Mouse (Mus musculus): ENCODE results near the gene Parvb.

- no peak for TF ChIP-seq POLR2A (IDR thresholded peaks at IDR 0.05; ENCODE audit: low read depth, low read length)
- TF ChIP-seq USF2 (conservative IDR thresholded peaks at IDR 0.05; ENCODE audit: low read depth, low read length): no peak
- no peak for TF ChIP-seq EP300 (IDR thresholded peaks at IDR 0.05; ENCODE audit: low read length)
- no peak for TF ChIP-seq ZC3H11A (IDR thresholded peaks at IDR 0.05; ENCODE audit: low read depth, low read length)
- TF ChIP-seq CHD1 (IDR thresholded peaks at IDR 0.05; ENCODE audit: low read depth, low read length): no peak
- no peak for TF ChIP-seq CTCF (conservative IDR thresholded peaks at IDR 0.05 in 1 of 2, IDR thresholded peaks at IDR 0.05 in 1 of 2; ENCODE audit: low read depth in 2 of 2, low read length in 2 of 2)
- TF ChIP-seq HCFC1 (IDR thresholded peaks at IDR 0.05; ENCODE audit: low read depth, low read length): no peak
- no peak for TF ChIP-seq KAT2A (IDR thresholded peaks at IDR 0.05; ENCODE audit: insufficient replicate concordance, low read length)
- no peak for TF ChIP-seq ZKSCAN1 (IDR thresholded peaks at IDR 0.05; ENCODE audit: borderline replicate concordance, low read depth, low read length)
- no peak for TF ChIP-seq MAZ (IDR thresholded peaks at IDR 0.05; ENCODE audit: low read depth, low read length)
These were observed 71.4 kb downstream of the Parvb start for GRCm38 (mm10) chr15:84303264-84303663.

Measured in CH12.LX (cell line).